Mouse (Mus musculus): ENCODE data around the gene Nap1l5. TPM values are rescaled to one million over a fixed set of nuclear protein-coding genes. Genes with fewer than 3 reads are reported as not detected.
"Not testable (repeated sequence)": the region's sequence is repeated elsewhere in the genome, so short reads cannot be mapped to it uniquely, and the experiment has no call there.

Nap1l5 gene
- polyA plus RNA-seq, 1 experiment from 2014 or later = 4.2 TPM

GRCm38 (mm10) chr6:58903171-58903570, 3.7 kb downstream of the Nap1l5 start:
- H3K9me3 ChIP-seq = peaks cover 9% of the 10 kb centered on the region; the same call in 1 of the 2 replicates
- H3K36me3 ChIP-seq = peaks cover 5% of the 10 kb centered on the region; the same call in 1 of the 2 replicates
- H3K27me3 ChIP-seq = no peaks in the 10 kb centered on the region
- H3K27ac ChIP-seq = no peak overlapping the region
- H3K9ac ChIP-seq = no peak overlapping the region
- 0 out of 2 replicates have a peak, but pooled peaks cover 6% of the 10 kb centered on the region for H3K4me1 ChIP-seq
- WGBS = 22% methylated on average over 8 of the region's 8 CpGs
- no peak overlapping the region for H3K4me3 ChIP-seq
- no peak overlapping the region for H3K4me2 ChIP-seq
- no peak for ATAC-seq (ENCODE audit: insufficient number of reproducible peaks, low FRiP score, low TSS enrichment, low read depth)

GRCm38 (mm10) chr6:58900536-58900935, 6.3 kb downstream of the Nap1l5 start:
- H3K9me3 ChIP-seq = no peaks in the 10 kb centered on the region
- no peak for ATAC-seq (ENCODE audit: insufficient number of reproducible peaks, low FRiP score, low TSS enrichment, low read depth)

DNA sequence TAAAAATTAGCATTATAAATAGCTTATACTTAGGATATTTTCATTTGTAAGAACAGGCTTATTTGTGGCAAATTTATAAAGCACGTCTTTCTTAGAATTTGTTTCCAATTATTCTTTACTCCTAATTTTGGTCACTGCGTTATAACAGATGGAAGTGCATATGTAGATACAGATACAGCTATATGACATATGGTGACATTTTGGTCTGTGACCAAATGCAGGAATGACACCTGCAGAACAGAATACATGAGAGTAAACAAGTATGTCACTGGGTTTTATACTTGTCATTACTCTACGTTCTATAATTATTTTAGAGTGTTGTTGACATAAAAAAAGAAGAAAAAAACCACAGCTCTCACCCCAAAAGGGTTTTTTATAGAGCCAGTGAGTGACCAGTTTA, 7.8 kb downstream of the Nap1l5 start:
- Histone ChIP-seq H3K4me1 (0 out of 2 replicates have a peak, but pooled peaks cover 4% of the 10 kb centered on the region), H3K27ac (no peak overlapping the region), H3K4me2 (no peak overlapping the region), H3K27me3 (no peaks in the 10 kb centered on the region), H3K9me3 (no peaks in the 10 kb centered on the region), H3K36me3 (peaks cover 3% of the 10 kb centered on the region; the same call in 1 of the 2 replicates), H3K9ac (no peak overlapping the region), H3K4me3 (no peak overlapping the region)
- ATAC-seq (ENCODE audit: insufficient number of reproducible peaks, low FRiP score, low TSS enrichment, low read depth) = no peak
- WGBS = 79% methylated on average over 3 of the region's 3 CpGs

More at GRCm38 (mm10) chr6:58900536-58900935, 6.3 kb downstream of the Nap1l5 start:
- no peaks in the 10 kb centered on the region for H3K27me3 ChIP-seq
- 0 out of 2 replicates have a peak, but pooled peaks cover 4% of the 10 kb centered on the region for H3K4me1 ChIP-seq
- no peak overlapping the region for H3K9ac ChIP-seq
- peaks cover 3% of the 10 kb centered on the region; the same call in 1 of the 2 replicates for H3K36me3 ChIP-seq
- no peak overlapping the region for H3K4me2 ChIP-seq
- no peak overlapping the region for H3K27ac ChIP-seq
- WGBS = 83% methylated on average over 7 of the region's 7 CpGs
- H3K4me3 ChIP-seq = no peak overlapping the region

DNA sequence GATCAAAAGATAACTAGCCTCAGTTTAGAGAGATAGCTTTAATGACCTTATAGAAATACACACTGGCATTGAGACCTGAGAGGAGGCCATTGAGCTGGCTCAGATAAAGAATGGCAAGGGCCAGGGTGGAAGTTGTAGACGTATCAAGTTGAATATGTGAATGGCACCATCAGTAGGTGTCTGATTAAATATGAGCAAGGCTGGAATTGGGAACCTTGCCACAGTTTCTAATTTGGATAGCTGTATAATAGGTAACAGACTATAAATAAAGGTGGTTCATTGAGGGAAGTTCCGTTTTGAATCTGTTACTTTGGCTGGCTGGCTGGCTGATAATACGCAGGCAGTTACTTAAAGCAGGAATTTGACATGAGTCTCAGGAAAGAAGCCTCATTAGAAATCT, 10.2 kb downstream of the Nap1l5 start:
- H3K27me3 ChIP-seq = no peaks in the 10 kb centered on the region
- H3K9ac ChIP-seq = no peak overlapping the region
- no peaks in the 10 kb centered on the region for H3K9me3 ChIP-seq
- H3K4me1 ChIP-seq = no peaks in the 10 kb centered on the region
- WGBS = 68% methylated on average over 3 of the region's 3 CpGs
- H3K4me3 ChIP-seq = no peak overlapping the region
- no peak for ATAC-seq (ENCODE audit: insufficient number of reproducible peaks, low FRiP score, low TSS enrichment, low read depth)
- H3K27ac ChIP-seq = no peak overlapping the region
- H3K36me3 ChIP-seq = peaks cover 3% of the 10 kb centered on the region; the same call in 1 of the 2 replicates
- no peak overlapping the region for H3K4me2 ChIP-seq

DNA sequence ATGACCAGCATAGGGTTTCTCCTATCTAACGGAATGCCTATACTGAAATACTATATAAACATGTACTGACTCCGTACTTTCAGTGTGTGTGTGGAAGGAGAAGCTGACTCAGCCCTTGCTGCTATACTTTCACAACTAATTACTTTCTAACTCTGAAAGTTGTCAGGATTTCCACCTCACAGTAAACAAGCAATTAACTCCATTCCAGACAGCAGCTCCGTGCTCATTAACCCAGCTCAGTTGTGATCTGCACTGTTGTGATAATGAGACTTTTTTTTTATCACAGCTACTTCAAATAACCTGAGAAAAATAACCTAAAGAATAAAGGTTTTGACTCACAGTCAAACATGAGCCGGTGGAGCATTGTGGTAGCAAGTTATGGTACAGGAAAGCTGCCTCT, 11.9 kb downstream of the Nap1l5 start:
- H3K4me3 ChIP-seq = no peak overlapping the region
- ATAC-seq (ENCODE audit: insufficient number of reproducible peaks, low FRiP score, low TSS enrichment, low read depth) = no peak
- H3K27me3 ChIP-seq = no peaks in the 10 kb centered on the region
- no peaks in the 10 kb centered on the region for H3K4me1 ChIP-seq
- peaks cover 7% of the 10 kb centered on the region; the same call in 1 of the 2 replicates for H3K36me3 ChIP-seq
- 61% methylated on average over 4 of the region's 4 CpGs for WGBS
- no peak overlapping the region for H3K9ac ChIP-seq
- H3K9me3 ChIP-seq = no peaks in the 10 kb centered on the region
- H3K27ac ChIP-seq = no peak overlapping the region
- no peak overlapping the region for H3K4me2 ChIP-seq

- H3K4me3 ChIP-seq = no peak overlapping the region
- H3K36me3 ChIP-seq = peaks cover 8% of the 10 kb centered on the region; the same call in 1 of the 2 replicates
- H3K27me3 ChIP-seq = no peaks in the 10 kb centered on the region
- H3K9me3 ChIP-seq = no peaks in the 10 kb centered on the region
- WGBS = 73% methylated on average over 6 of the region's 6 CpGs
- no peak overlapping the region for H3K9ac ChIP-seq
- H3K4me2 ChIP-seq = no peak overlapping the region
- H3K27ac ChIP-seq = no peak overlapping the region
- no peaks in the 10 kb centered on the region for H3K4me1 ChIP-seq
- ATAC-seq (ENCODE audit: insufficient number of reproducible peaks, low FRiP score, low TSS enrichment, low read depth) = no peak
These were observed 13.6 kb downstream of the Nap1l5 start for GRCm38 (mm10) chr6:58893307-58893706.

DNA sequence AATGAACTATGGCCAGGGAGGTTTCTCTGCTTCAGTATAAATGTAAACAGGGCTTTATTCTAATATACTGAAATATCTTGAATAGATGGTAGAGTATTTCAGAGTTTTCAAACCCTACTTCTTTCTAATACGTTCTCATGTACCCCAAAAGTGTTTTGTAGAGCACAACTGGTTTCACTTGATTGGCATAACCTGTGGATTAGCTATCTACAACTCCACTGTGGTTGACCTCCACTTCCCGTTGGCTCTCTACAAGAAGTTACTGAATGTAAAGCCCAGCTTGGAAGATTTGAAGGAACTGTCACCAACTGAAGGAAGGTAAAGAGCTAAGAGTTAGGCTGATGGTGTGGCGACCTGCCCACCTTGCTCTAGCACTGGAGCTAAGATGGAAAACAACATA, 17.0 kb downstream of the Nap1l5 start:
- 0 out of 2 replicates have a peak, but pooled peaks cover 7% of the 10 kb centered on the region for H3K36me3 ChIP-seq
- no peaks in the 10 kb centered on the region for H3K4me1 ChIP-seq
- no peak overlapping the region for H3K4me2 ChIP-seq
- WGBS = 84% methylated on average over 3 of the region's 3 CpGs
- H3K4me3 ChIP-seq = no peak overlapping the region
- no peaks in the 10 kb centered on the region for H3K27me3 ChIP-seq
- H3K27ac ChIP-seq = no peak overlapping the region
- no peak for ATAC-seq (ENCODE audit: insufficient number of reproducible peaks, low FRiP score, low TSS enrichment, low read depth)
- no peak overlapping the region for H3K9ac ChIP-seq
- H3K9me3 ChIP-seq = no peaks in the 10 kb centered on the region

GRCm38 (mm10) chr6:58882271-58882670, 24.6 kb downstream of the Nap1l5 start:
- 75% methylated on average over 6 of the region's 6 CpGs for WGBS
- no peak for ATAC-seq (ENCODE audit: insufficient number of reproducible peaks, low FRiP score, low TSS enrichment, low read depth)
- Histone ChIP-seq H3K9ac (no peak overlapping the region), H3K4me3 (no peak overlapping the region), H3K4me1 (no peaks in the 10 kb centered on the region), H3K27me3 (no peaks in the 10 kb centered on the region), H3K4me2 (no peak overlapping the region), H3K27ac (no peak overlapping the region), H3K36me3 (peaks cover 7% of the 10 kb centered on the region; the same call in 1 of the 2 replicates), H3K9me3 (no peaks in the 10 kb centered on the region)

DNA sequence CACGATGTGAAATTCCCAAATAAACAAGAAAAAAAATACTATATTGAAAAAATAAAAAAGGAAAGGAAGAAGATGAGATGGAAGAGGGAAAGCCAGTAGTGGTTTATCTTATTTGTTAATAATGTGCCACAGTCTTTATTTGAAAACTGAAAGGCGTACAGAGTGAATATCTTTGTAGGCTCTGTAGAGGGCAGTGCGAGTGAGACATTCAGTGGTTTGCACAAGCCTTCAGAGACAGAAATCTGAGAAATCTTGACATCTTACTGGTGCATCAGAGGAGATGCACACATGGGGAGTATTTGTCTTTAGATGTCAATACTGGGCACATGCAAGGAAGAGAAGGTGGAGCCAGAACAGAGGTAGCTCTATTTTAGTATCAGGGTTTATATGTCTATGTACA, 25.5 kb downstream of the Nap1l5 start:
- Histone ChIP-seq H3K9ac (no peak overlapping the region), H3K27me3 (no peaks in the 10 kb centered on the region), H3K4me2 (no peak overlapping the region), H3K27ac (no peak overlapping the region), H3K4me3 (no peak overlapping the region), H3K36me3 (peaks cover 7% of the 10 kb centered on the region; the same call in 1 of the 2 replicates), H3K9me3 (no peaks in the 10 kb centered on the region), H3K4me1 (no peaks in the 10 kb centered on the region)
- 87% methylated on average over 3 of the region's 3 CpGs for WGBS
- ATAC-seq (ENCODE audit: insufficient number of reproducible peaks, low FRiP score, low TSS enrichment, low read depth) = no peak

DNA sequence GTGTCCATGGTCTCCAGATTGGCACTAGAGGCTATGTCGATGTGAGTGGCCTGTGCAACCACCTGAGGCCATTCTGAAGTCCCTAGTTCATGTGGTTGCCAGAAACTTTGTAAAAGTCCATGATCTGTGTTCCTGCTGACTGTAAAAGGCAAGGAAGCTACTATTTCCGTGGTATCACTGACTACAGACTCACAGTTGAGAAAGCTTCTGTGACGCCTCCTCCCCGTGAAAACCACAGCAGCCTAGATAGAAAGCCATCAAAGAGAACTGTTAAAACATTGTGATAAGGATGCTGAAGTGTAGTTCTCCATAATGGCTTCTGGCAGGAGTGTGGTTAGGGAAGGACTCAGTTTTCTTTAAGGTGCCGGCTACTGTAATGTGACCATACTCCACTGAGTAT, 26.0 kb downstream of the Nap1l5 start:
- WGBS = 88% methylated on average over 5 of the region's 5 CpGs
- Histone ChIP-seq H3K27ac (no peak overlapping the region), H3K9me3 (no peaks in the 10 kb centered on the region)

DNA sequence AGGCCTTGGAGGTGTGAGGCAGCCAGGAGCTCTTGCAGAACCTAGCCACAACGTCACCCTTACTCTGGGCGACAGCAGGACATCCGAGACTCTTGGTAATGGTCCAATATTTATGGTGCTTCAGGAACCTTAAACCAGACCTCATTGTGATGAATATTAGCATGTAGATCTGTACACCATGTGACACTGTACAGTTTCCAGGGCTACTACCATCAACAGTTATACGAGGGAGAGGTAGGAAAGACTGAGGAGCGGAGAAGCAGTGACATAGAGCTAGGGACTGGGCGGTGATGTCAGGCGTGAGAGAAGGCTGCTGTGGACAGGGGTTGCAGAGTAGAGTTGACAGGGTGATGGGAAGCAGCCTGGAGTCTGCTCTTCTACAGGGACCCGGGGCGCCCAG, 26.9 kb downstream of the Nap1l5 start:
- H3K4me1 ChIP-seq = no peaks in the 10 kb centered on the region
- WGBS = 86% methylated on average over 9 of the region's 9 CpGs
- peaks cover 7% of the 10 kb centered on the region; the same call in 1 of the 2 replicates for H3K36me3 ChIP-seq
- H3K4me2 ChIP-seq = no peak overlapping the region
- ATAC-seq (ENCODE audit: insufficient number of reproducible peaks, low FRiP score, low TSS enrichment, low read depth) = 0 out of 2 replicates have a peak, but pooled peaks have one; percentile 30
- no peaks in the 10 kb centered on the region for H3K27me3 ChIP-seq
- H3K27ac ChIP-seq = no peak overlapping the region
- no peak overlapping the region for H3K9ac ChIP-seq
- no peaks in the 10 kb centered on the region for H3K9me3 ChIP-seq
- no peak overlapping the region for H3K4me3 ChIP-seq

More for the DNA sequence above, 26.0 kb downstream of the Nap1l5 start:
- Histone ChIP-seq H3K9ac (no peak overlapping the region), H3K36me3 (peaks cover 7% of the 10 kb centered on the region; the same call in 1 of the 2 replicates), H3K4me3 (no peak overlapping the region), H3K4me1 (no peaks in the 10 kb centered on the region), H3K27me3 (no peaks in the 10 kb centered on the region), H3K4me2 (no peak overlapping the region)
- no peak for ATAC-seq (ENCODE audit: insufficient number of reproducible peaks, low FRiP score, low TSS enrichment, low read depth)

- Histone ChIP-seq H3K4me2 (no peak overlapping the region), H3K9me3 (no peaks in the 10 kb centered on the region), H3K4me1 (no peaks in the 10 kb centered on the region), H3K27me3 (no peaks in the 10 kb centered on the region), H3K4me3 (no peak overlapping the region), H3K36me3 (peaks cover 7% of the 10 kb centered on the region; the same call in 1 of the 2 replicates), H3K27ac (no peak overlapping the region), H3K9ac (no peak overlapping the region)
- WGBS = 80% methylated on average over 4 of the region's 4 CpGs
- ATAC-seq (ENCODE audit: insufficient number of reproducible peaks, low FRiP score, low TSS enrichment, low read depth) = 0 out of 2 replicates have a peak, but pooled peaks have one; percentile 10
These were observed 27.3 kb downstream of the Nap1l5 start for GRCm38 (mm10) chr6:58879572-58879971.

- not testable (repeated sequence) for ATAC-seq (ENCODE audit: insufficient number of reproducible peaks, low FRiP score, low TSS enrichment, low read depth)
These were observed 39.0 kb downstream of the Nap1l5 start for GRCm38 (mm10) chr6:58867858-58868257.

More at GRCm38 (mm10) chr6:58867858-58868257, 39.0 kb downstream of the Nap1l5 start:
- H3K4me2 ChIP-seq, H3K4me1 ChIP-seq, H3K27ac ChIP-seq, H3K9me3 ChIP-seq, H3K9ac ChIP-seq, H3K27me3 ChIP-seq, H3K4me3 ChIP-seq, H3K36me3 ChIP-seq: not testable (repeated sequence)
- WGBS = 93% methylated on average over 6 of the region's 6 CpGs

All from limb, embryonic 15.5 days (tissue).